Mouse (Mus musculus) MEL (cell line): ENCODE results near the gene Rergl. TPM values are rescaled to one million over a fixed set of nuclear protein-coding genes. Genes with fewer than 3 reads are reported as not detected.

Source experiments
- DNase-seq: peaks from one replicate; pipeline ENCODE4 v3.0.0; 2011; ENCODE audit warnings: low read depth, low spot score
- H3K27ac ChIP-seq: 2 replicates; pipeline ENCODE4 v1.5.1; 2012; ENCODE audit warnings: low read depth, mild to moderate bottlenecking, control low read depth, low read length, moderate library complexity; ENCODE audit not compliant: control insufficient read depth
- H3K27me3 ChIP-seq, 2 experiments: fragments of 150-350 bp in 1 of 2; sonication (generic) in 1 of 2; 2 replicates each; pipeline ENCODE4 v1.6.1; 2012; ENCODE audit warnings: low read length in 2 of 2, mild to moderate bottlenecking in 2 of 2, improper control_type of control experiment in 1 of 2, moderate library complexity in 1 of 2; ENCODE audit not compliant: insufficient read depth in 2 of 2, control insufficient read depth in 1 of 2
- H3K36me3 ChIP-seq, 2 experiments: 2 replicates each; pipeline ENCODE4 v1.6.1; 2012 to 2014; ENCODE audit warnings: low read length in 2 of 2, improper control_type of control experiment in 1 of 2, inconsistent platforms in 1 of 2, mild to moderate bottlenecking in 1 of 2; ENCODE audit not compliant: insufficient read depth in 2 of 2, control insufficient read depth in 1 of 2
- H3K4me1 ChIP-seq, 2 experiments: fragments of 150-350 bp in 1 of 2; sonication (generic) in 1 of 2; 2 replicates each; pipeline ENCODE4 v1.6.1; 2012; ENCODE audit warnings: low read length in 2 of 2, improper control_type of control experiment in 1 of 2, mild to moderate bottlenecking in 1 of 2; ENCODE audit not compliant: insufficient read depth in 2 of 2, control insufficient read depth in 1 of 2
- H3K4me3 ChIP-seq, 2 experiments: fragments of 150-350 bp in 1 of 2; sonication (generic) in 1 of 2; 2 replicates each; pipeline ENCODE4 v1.5.1; 2012; ENCODE audit warnings: low read depth in 2 of 2, low read length in 2 of 2, mild to moderate bottlenecking in 2 of 2, moderate library complexity in 2 of 2, control low read depth in 1 of 2, improper control_type of control experiment in 1 of 2; ENCODE audit not compliant: control insufficient read depth in 1 of 2, insufficient read depth in 1 of 2
- H3K79me2 ChIP-seq: 2 replicates; pipeline ENCODE4 v1.6.1; 2012; ENCODE audit warnings: mild to moderate bottlenecking, low read length, moderate library complexity; ENCODE audit not compliant: control insufficient read depth, poor library complexity, insufficient read depth
- H3K9ac ChIP-seq: 2 replicates; pipeline ENCODE4 v1.6.1; 2012; ENCODE audit warnings: low read depth, mild to moderate bottlenecking, control low read depth, low read length, moderate library complexity; ENCODE audit not compliant: control insufficient read depth, poor library complexity, severe bottlenecking
- H3K9me3 ChIP-seq: fragments of 150-350 bp; sonication (generic); replicated peaks from 2 replicates; pipeline ENCODE4 v1.6.1; 2012; ENCODE audit warnings: mild to moderate bottlenecking, low read length, improper control_type of control experiment, moderate library complexity; ENCODE audit not compliant: insufficient read depth
- BHLHE40 ChIP-seq: IDR thresholded peaks from 2 replicates; pipeline ENCODE4 v1.6.1; 2012; ENCODE audit warnings: low read depth, mild to moderate bottlenecking, inconsistent platforms, low read length, improper control_type of control experiment, borderline replicate concordance
- CHD1 ChIP-seq: IDR thresholded peaks from 2 replicates; pipeline ENCODE4 v1.6.1; 2012; ENCODE audit warnings: low read depth, mild to moderate bottlenecking, inconsistent platforms, low read length, improper control_type of control experiment
- CTCF ChIP-seq, 3 experiments: IDR thresholded peaks in 2 of 3; conservative IDR thresholded peaks in 1 of 3; 2 replicates each; pipeline ENCODE4 v1.5.1; 2011 to 2012; ENCODE audit warnings: low read length in 3 of 3, low read depth in 2 of 3, mild to moderate bottlenecking in 2 of 3, improper control_type of control experiment in 1 of 3, inconsistent platforms in 1 of 3, mixed read lengths in 1 of 3, moderate library complexity in 1 of 3; ENCODE audit not compliant: control insufficient read depth in 1 of 3, insufficient read depth in 1 of 3, poor library complexity in 1 of 3, severe bottlenecking in 1 of 3
- E2F4 ChIP-seq: IDR thresholded peaks from 2 replicates; pipeline ENCODE4 v1.6.1; 2011; ENCODE audit warnings: low read depth, low read length, improper control_type of control experiment, borderline replicate concordance
- ELF1 ChIP-seq: IDR thresholded peaks from 2 replicates; pipeline ENCODE4 v1.6.1; 2014; ENCODE audit warnings: low read depth, mild to moderate bottlenecking, inconsistent platforms, low read length, improper control_type of control experiment, moderate library complexity
- EP300 ChIP-seq, 2 experiments: IDR thresholded peaks; 2 replicates each; pipeline ENCODE4 v1.6.1; 2011; ENCODE audit warnings: improper control_type of control experiment in 2 of 2, low read length in 2 of 2, low read depth in 1 of 2, mild to moderate bottlenecking in 1 of 2
- ETS1 ChIP-seq: IDR thresholded peaks from 2 replicates; pipeline ENCODE4 v1.6.1; 2012; ENCODE audit warnings: low read depth, mild to moderate bottlenecking, inconsistent platforms, low read length, improper control_type of control experiment, moderate library complexity
- GABPA ChIP-seq: IDR thresholded peaks from 2 replicates; pipeline ENCODE4 v1.6.1; 2012; ENCODE audit warnings: low read depth, mild to moderate bottlenecking, inconsistent platforms, low read length, improper control_type of control experiment, moderate library complexity
- GATA1 ChIP-seq: IDR thresholded peaks from 2 replicates; pipeline ENCODE4 v1.6.1; 2011; ENCODE audit warnings: low read depth, low read length, improper control_type of control experiment
- KAT2A ChIP-seq: conservative IDR thresholded peaks from 2 replicates; pipeline ENCODE4 v1.6.1; 2012; ENCODE audit warnings: low read depth, low read length, improper control_type of control experiment, inconsistent platforms
- MAZ ChIP-seq: IDR thresholded peaks from 2 replicates; pipeline ENCODE4 v1.6.1; 2012; ENCODE audit warnings: low read depth, mild to moderate bottlenecking, inconsistent platforms, low read length, improper control_type of control experiment
- MYB ChIP-seq: IDR thresholded peaks from 2 replicates; pipeline ENCODE4 v1.6.1; 2011; ENCODE audit warnings: mild to moderate bottlenecking, low read depth, low read length, improper control_type of control experiment
- MYC ChIP-seq: IDR thresholded peaks from 2 replicates; pipeline ENCODE4 v1.6.1; 2011; ENCODE audit warnings: low read depth, mild to moderate bottlenecking, low read length, improper control_type of control experiment, moderate library complexity
- NELFE ChIP-seq: IDR thresholded peaks from 2 replicates; pipeline ENCODE4 v1.6.1; 2011; ENCODE audit warnings: low read depth, low read length, improper control_type of control experiment
- POLR2A ChIP-seq, 2 experiments: IDR thresholded peaks; 2 replicates each; pipeline ENCODE4 v1.6.1; 2011 to 2012; ENCODE audit warnings: low read length in 2 of 2, mild to moderate bottlenecking in 2 of 2, control low read depth in 1 of 2, improper control_type of control experiment in 1 of 2, low read depth in 1 of 2, moderate library complexity in 1 of 2; ENCODE audit not compliant: control insufficient read depth in 1 of 2, insufficient read depth in 1 of 2, poor library complexity in 1 of 2
- POLR2AphosphoS2 ChIP-seq: IDR thresholded peaks from 2 replicates; pipeline ENCODE4 v1.6.1; 2011; ENCODE audit warnings: low read length, improper control_type of control experiment
- POLR2AphosphoS5 ChIP-seq: IDR thresholded peaks from 2 replicates; pipeline ENCODE4 v1.6.1; 2012; ENCODE audit warnings: low read depth, borderline replicate concordance, mild to moderate bottlenecking, inconsistent platforms, low read length, moderate library complexity, mixed read lengths
- RAD21 ChIP-seq: IDR thresholded peaks from 2 replicates; pipeline ENCODE4 v1.6.1; 2011; ENCODE audit warnings: mild to moderate bottlenecking, low read depth, low read length, improper control_type of control experiment
- RCOR1 ChIP-seq: IDR thresholded peaks from 2 replicates; pipeline ENCODE4 v1.6.1; 2012; ENCODE audit warnings: low read depth, mild to moderate bottlenecking, inconsistent platforms, low read length, improper control_type of control experiment
- SIN3A ChIP-seq: IDR thresholded peaks from 2 replicates; pipeline ENCODE4 v1.6.1; 2012; ENCODE audit warnings: low read length, improper control_type of control experiment, inconsistent platforms
- SMC3 ChIP-seq: IDR thresholded peaks from 2 replicates; pipeline ENCODE4 v1.6.1; 2011; ENCODE audit warnings: low read depth, low read length, improper control_type of control experiment
- TAL1 ChIP-seq: IDR thresholded peaks from 2 replicates; pipeline ENCODE4 v1.6.1; 2012; ENCODE audit warnings: mild to moderate bottlenecking, inconsistent platforms, low read length, moderate library complexity, mixed read lengths
- TCF12 ChIP-seq: IDR thresholded peaks from 2 replicates; pipeline ENCODE4 v1.6.1; 2014; ENCODE audit warnings: low read depth, mild to moderate bottlenecking, inconsistent platforms, low read length, improper control_type of control experiment, moderate library complexity
- UBTF ChIP-seq: IDR thresholded peaks from 2 replicates; pipeline ENCODE4 v1.6.1; 2012; ENCODE audit warnings: low read depth, mild to moderate bottlenecking, inconsistent platforms, low read length, improper control_type of control experiment, moderate library complexity, borderline replicate concordance; ENCODE audit not compliant: insufficient read depth
- USF2 ChIP-seq, 2 experiments: IDR thresholded peaks; 2 replicates each; pipeline ENCODE4 v1.6.1; 2011 to 2012; ENCODE audit warnings: improper control_type of control experiment in 2 of 2, low read length in 2 of 2, borderline replicate concordance in 1 of 2, inconsistent platforms in 1 of 2, low read depth in 1 of 2, mild to moderate bottlenecking in 1 of 2; ENCODE audit not compliant: insufficient read depth in 1 of 2
- ZMIZ1 ChIP-seq: IDR thresholded peaks from 2 replicates; pipeline ENCODE4 v1.6.1; 2012; ENCODE audit warnings: low read depth, mild to moderate bottlenecking, inconsistent platforms, low read length, improper control_type of control experiment, moderate library complexity
- polyA plus RNA-seq, 2 experiments: library from polyadenylated mRNA; stranded (reverse) in 1 of 2; unstranded in 1 of 2; fragments of >175 nt in 1 of 2; fragments of >200 nt in 1 of 2; gene quantifications; 2 replicates each; pipeline versions ENCODE4 v1.2.1 to v1.2.4; 2012; ENCODE audit warnings: low replicate concordance in 2 of 2, low read depth in 1 of 2; ENCODE audit not compliant: insufficient read length in 2 of 2, insufficient read depth in 1 of 2, missing spikeins in 1 of 2
- total RNA-seq: library from RNA; depleted of rRNA; stranded (reverse); fragments of 300-350 nt; gene quantifications from 2 replicates; pipeline ENCODE4 v1.2.3, GENCODE M21; 2012

Rergl gene
- total and polyA plus RNA-seq, 3 experiments: not detected

DNA sequence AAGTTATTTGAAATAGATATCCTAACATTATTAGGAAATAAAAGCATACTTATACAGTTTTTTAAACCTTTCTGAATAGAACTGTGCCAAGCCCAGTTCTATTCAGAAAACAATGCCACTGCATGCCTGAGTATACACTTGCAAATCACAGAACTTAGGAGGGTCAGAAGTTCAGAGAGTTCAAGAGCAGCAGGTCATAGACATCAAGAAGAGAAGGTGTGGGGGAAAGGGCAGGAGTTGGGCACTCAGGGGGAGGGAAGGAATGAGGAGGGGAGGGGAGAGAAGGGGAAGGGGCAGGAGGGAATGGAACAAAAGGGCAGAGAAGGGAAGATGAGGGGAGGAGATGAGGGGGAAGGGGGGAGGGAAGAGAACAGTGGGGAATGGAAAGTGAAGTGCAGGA lies 23.6 kb upstream of the Rergl start (continued):
- TF ChIP-seq SIN3A: no peak
- TF ChIP-seq, all 39 proteins: peak for 0

GRCm38 (mm10) chr6:139524288-139524687 lies 22.5 kb upstream of the Rergl start:
- H3K4me1 ChIP-seq: no peaks in the 10 kb centered on the region
- no peak overlapping the region for H3K9ac ChIP-seq
- H3K27me3 ChIP-seq: no peaks in the 10 kb centered on the region
- no peak overlapping the region for H3K27ac ChIP-seq
- H3K36me3 ChIP-seq: no peaks in the 10 kb centered on the region
- H3K9me3 ChIP-seq: no peaks in the 10 kb centered on the region
- DNase-seq: no peak
- no peak overlapping the region for H3K4me3 ChIP-seq
- TF ChIP-seq UBTF (no peak), TAL1 (no peak), RAD21 (no peak), GATA1 (no peak), MAZ (no peak), E2F4 (no peak), RCOR1 (no peak), MYB (no peak), NELFE (no peak), ETS1 (no peak), ELF1 (no peak), TCF12 (no peak), POLR2A (IDR thresholded peaks at IDR 0.05; ENCODE audit: control insufficient read depth in 1 of 2, insufficient read depth in 1 of 2, low read depth in 1 of 2, low read length in 2 of 2, poor library complexity in 1 of 2) (no peak), SMC3 (no peak), BHLHE40 (no peak), POLR2AphosphoS2 (no peak), ZMIZ1 (no peak)
- no peaks in the 10 kb centered on the region for H3K79me2 ChIP-seq

- Histone ChIP-seq H3K4me3 (no peak overlapping the region), H3K9ac (no peak overlapping the region), H3K27ac (no peak overlapping the region), H3K9me3 (no peaks in the 10 kb centered on the region), H3K27me3 (no peaks in the 10 kb centered on the region), H3K79me2 (no peaks in the 10 kb centered on the region), H3K36me3 (no peaks in the 10 kb centered on the region), H3K4me1 (no peaks in the 10 kb centered on the region)
- no peak for DNase-seq
- TF ChIP-seq BHLHE40 (no peak), SIN3A (no peak), POLR2A (IDR thresholded peaks at IDR 0.05; ENCODE audit: control insufficient read depth in 1 of 2, insufficient read depth in 1 of 2, low read depth in 1 of 2, low read length in 2 of 2, poor library complexity in 1 of 2) (no peak), NELFE (no peak), TAL1 (no peak), CTCF (IDR thresholded peaks at IDR 0.05 in 2 of 3, conservative IDR thresholded peaks at IDR 0.05 in 1 of 3; ENCODE audit: control insufficient read depth in 1 of 3, insufficient read depth in 1 of 3, low read depth in 2 of 3, low read length in 3 of 3, poor library complexity in 1 of 3, severe bottlenecking in 1 of 3) (no peak), MAZ (no peak), MYC (no peak), ZMIZ1 (no peak), ELF1 (no peak), POLR2AphosphoS5 (no peak), E2F4 (no peak), ETS1 (no peak), CHD1 (no peak), EP300 (IDR thresholded peaks at IDR 0.05; ENCODE audit: low read depth in 1 of 2, low read length in 2 of 2) (no peak), UBTF (no peak), TCF12 (no peak), USF2 (IDR thresholded peaks at IDR 0.05; ENCODE audit: borderline replicate concordance in 1 of 2, insufficient read depth in 1 of 2, low read depth in 1 of 2, low read length in 2 of 2) (no peak), KAT2A (no peak), GABPA (no peak)
These were observed 13.2 kb upstream of the Rergl start for GRCm38 (mm10) chr6:139514938-139515510.
